Mouse (Mus musculus) embryonic fibroblast, embryonic 13.5 days (primary cell): ENCODE results near the gene Eps8l2.

Experiments used
- CTCF ChIP-seq: IDR thresholded peaks from 2 replicates; pipeline ENCODE4 v1.5.1; 2011; ENCODE audit warnings: mild to moderate bottlenecking, control low read depth, low read length, moderate library complexity, borderline replicate concordance; ENCODE audit not compliant: insufficient read depth
- POLR2A ChIP-seq: IDR thresholded peaks from 2 replicates; pipeline ENCODE4 v1.6.1; 2011; ENCODE audit warnings: low read depth, mild to moderate bottlenecking, control low read depth, low read length, moderate library complexity

DNA sequence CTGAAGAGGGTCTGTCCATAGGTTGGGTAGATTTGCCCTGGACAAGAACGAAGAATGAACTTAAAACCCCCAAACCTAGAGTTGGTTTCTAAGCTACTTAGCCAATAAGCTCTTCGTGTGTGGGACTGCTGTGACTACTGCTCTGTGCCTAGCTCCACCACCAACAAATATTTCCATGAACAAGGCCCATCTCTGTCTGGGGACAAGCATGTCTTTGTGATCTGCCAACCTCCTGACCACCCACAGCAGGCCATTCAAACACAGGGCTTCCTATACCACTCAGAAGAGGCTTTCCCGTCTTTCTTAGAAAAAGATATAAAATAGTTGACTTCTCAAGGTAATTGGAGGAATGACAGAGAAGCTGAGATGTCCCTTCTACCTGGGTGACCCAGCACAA lies 26.4 kb downstream of the Eps8l2 start:
- TF ChIP-seq CTCF (no peak), POLR2A (no peak)
